ENCODE assay signal across 18 mouse cellular contexts in the genomic region with DNA sequence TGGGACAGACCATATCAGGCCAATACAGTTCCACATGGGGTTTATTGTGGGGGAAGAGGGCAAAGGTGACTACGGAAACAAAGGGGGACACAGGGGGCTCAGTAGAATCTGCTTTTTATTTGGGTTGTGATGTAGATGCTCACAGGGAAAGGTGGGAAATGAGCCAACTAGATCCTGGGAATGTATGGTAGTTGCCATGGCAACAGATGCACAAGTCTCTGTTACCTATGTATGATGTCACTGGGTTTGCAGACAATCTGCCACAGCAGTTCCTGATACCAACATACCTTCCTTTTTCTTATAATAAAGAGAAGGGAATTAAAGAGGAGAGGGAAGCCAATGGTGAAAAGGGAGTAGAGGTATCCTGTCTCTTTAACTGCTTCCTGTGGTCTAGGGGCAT. TPM values are rescaled to one million over a fixed set of nuclear protein-coding genes. Genes with fewer than 3 reads are reported as not detected.
"Had no signal": no experiment of that assay in that cellular context is flagged by ENCODE, and none has a peak within 500 bp of the region (broad histone marks: within the 10 kb centered on the region; RNA-seq: fewer than 3 reads in every experiment).

No protein-coding gene starts in this region.

- H3K27ac ChIP-seq: limb, embryonic 10.5 days; limb, embryonic 13.5 days; liver, embryonic 12.5 days; liver, embryonic 15.5 days; lung, embryonic 15.5 days; midbrain, embryonic 12.5 days had no signal

- H3K9ac ChIP-seq: limb, embryonic 13.5 days; liver, embryonic 12.5 days; liver, embryonic 15.5 days; lung, embryonic 15.5 days; midbrain, embryonic 12.5 days had no signal

- H3K9me3 ChIP-seq: limb, embryonic 10.5 days; limb, embryonic 13.5 days; liver, embryonic 12.5 days; liver, embryonic 15.5 days; lung, embryonic 15.5 days; midbrain, embryonic 12.5 days had no signal

- H3K36me3 ChIP-seq: limb, embryonic 10.5 days; limb, embryonic 13.5 days; liver, embryonic 12.5 days; liver, embryonic 15.5 days; lung, embryonic 15.5 days; midbrain, embryonic 12.5 days had no signal

- ATAC-seq: liver, embryonic 12.5 days had no signal

- DNase-seq: kidney, adult 9 months; kidney, postnatal 14 days; kidney, postnatal 4 days; liver; lung, adult 18-20 months; lung, postnatal 10 days; lung, postnatal 36 days; thymus, adult 18-20 months; thymus, postnatal 36 days had no signal

- H3K27me3 ChIP-seq: limb, embryonic 13.5 days; liver, embryonic 12.5 days; liver, embryonic 15.5 days; lung, embryonic 15.5 days; megakaryocyte, embryonic 14.5 days; midbrain, embryonic 12.5 days had no signal

- H3K4me2 ChIP-seq: limb, embryonic 13.5 days; liver, embryonic 12.5 days; liver, embryonic 15.5 days; lung, embryonic 15.5 days; midbrain, embryonic 12.5 days had no signal

- H3K4me1 ChIP-seq: limb, embryonic 10.5 days; limb, embryonic 13.5 days; liver, embryonic 12.5 days; liver, embryonic 15.5 days; lung, embryonic 15.5 days; megakaryocyte, embryonic 14.5 days; midbrain, embryonic 12.5 days had no signal

- H3K4me3 ChIP-seq: limb, embryonic 10.5 days; limb, embryonic 13.5 days; liver, embryonic 12.5 days; liver, embryonic 15.5 days; lung, embryonic 15.5 days; megakaryocyte, embryonic 14.5 days; midbrain, embryonic 12.5 days had no signal

RNA-seq across cellular contexts. Expression of gene Trdn, which starts 14.8 kb away (rescaled TPM):
- total RNA-seq: layer of hippocampus, postnatal 14 days had no signal
- polyA plus RNA-seq: liver, embryonic 12.5 days; small intestine, adult 2 months had no signal
